Mouse (Mus musculus): Measurements from ENCODE around the gene Alkal2. TPM values are rescaled to one million over a fixed set of nuclear protein-coding genes. Genes with fewer than 3 reads are reported as not detected.

The Alkal2 gene
- polyA plus RNA-seq (2021; fragmentation: Nextera tagmentation): 5.1 and 5.9 TPM in 2 replicates
- long read RNA-seq, experiment 1, transcript Alkal2-201 (5 exons, 1,509 nt): major isoform, 10 of 13 reads
- long read RNA-seq, experiment 1, partial matches to known transcripts: 0 of 13 reads
- long read RNA-seq, experiment 1, other reads (novel, unspliced or antisense): 3 of 13 reads
- long read RNA-seq, experiment 2, transcript Alkal2-201 (5 exons, 1,509 nt): major isoform, 68 of 86 reads
- long read RNA-seq, experiment 2, partial matches to known transcripts: 0 of 86 reads
- long read RNA-seq, experiment 2, other reads (novel, unspliced or antisense): 18 of 86 reads

DNA sequence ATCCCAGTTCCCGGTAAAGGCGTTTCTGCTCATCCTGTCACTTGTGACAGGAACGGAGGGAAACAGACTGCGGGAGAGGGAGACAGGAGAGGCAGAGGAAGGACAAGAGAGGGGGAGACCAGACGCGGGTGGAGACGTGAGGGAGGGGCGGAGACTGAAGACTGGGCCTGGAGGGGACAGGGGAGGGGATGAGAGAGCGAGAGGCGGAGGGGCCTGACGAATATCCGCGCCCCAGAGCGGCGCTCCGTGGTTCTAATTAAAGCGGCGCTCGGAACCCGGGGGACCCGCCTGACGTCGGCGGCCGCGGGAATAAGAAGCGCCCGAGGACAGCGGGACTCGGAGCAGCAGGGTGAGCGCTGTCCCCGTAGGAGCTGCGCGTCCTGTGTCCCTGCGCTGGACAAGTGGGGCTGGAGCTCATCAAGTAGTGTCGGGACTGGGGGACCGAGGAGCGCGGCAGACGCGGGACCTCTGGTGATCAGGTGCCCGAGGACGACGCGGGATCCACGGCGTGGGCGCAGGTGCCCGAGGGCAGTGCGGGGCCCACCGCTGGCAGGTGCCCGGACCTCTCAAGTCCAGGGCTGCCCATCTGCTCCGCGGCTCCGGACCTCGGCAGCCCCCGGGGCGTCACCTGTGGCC, at the start of gene Alkal2:
TSS of gene Alkal2 (plus strand) at position 337 of the 636 bp plus-strand sequence.

DNA sequence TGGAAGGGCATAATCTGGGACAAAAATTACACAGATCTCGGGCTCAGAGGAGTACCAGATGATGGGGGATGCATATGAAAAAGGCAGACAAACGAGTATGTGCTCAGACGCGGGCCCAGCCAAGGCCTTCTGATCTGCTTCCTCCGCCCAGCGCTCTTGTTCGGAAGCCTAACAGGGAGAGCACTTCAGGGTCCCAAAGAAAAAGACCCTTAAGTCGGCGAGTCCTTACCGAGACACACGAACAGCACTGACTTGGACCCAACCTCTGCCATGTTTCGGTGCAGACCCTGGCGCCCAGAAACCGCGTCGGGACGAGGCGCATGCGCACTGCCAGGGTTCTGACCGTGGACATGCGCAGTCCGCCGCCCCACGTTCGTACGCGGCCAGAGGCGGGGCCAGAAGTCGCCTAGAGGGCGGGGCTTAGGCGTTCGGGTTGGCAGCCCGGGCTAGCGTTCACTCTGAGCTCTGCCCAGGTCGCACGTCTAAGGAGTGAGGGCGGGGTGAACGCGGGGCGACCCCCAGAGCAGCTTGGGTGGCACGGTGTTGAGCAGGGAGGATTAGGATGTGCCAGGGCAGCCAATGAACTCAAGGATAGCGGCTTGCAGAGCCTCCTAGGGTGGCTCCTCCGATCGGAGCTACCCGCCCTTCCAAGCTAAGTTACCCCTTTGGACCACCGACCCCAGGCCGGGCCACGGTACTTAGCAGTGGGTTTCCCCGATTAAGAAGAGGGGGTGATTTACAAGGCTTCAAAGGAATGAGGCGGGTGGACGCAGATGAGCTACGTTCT, 27.3 kb downstream of the Alkal2 start, which contains the start of the genes Acp1 and Sh3yl1:
TSS of gene Acp1 (minus strand) at position 329 of the 787 bp plus-strand sequence.
TSS of gene Sh3yl1 (plus strand) at position 408 of the 787 bp plus-strand sequence.

Other genes with a start within 250 kb of the Alkal2 start
- 122 and 130 TPM in 2 replicates for gene Acp1, start 27.3 kb downstream of the Alkal2 start, polyA plus RNA-seq (2021; fragmentation: Nextera tagmentation)
- 9.6 and 11.9 TPM in 2 replicates for gene Sh3yl1, start 27.3 kb downstream of the Alkal2 start, polyA plus RNA-seq (2021; fragmentation: Nextera tagmentation)
- not detected in 2 replicates for gene Fam110c, start 189.5 kb downstream of the Alkal2 start, polyA plus RNA-seq (2021; fragmentation: Nextera tagmentation)

Data from layer of hippocampus, adult 6 months (tissue).